Mouse (Mus musculus) subcutaneous adipose tissue, adult 2 months (tissue): ENCODE measurements around the gene Zfp988. TPM values are rescaled to one million over a fixed set of nuclear protein-coding genes. Genes with fewer than 3 reads are reported as not detected.

ENCODE experiments used
- polyA plus RNA-seq: library from polyadenylated mRNA; depleted of rRNA; stranded (reverse); fragments of >200 nt; gene quantifications from 2 replicates; pipeline ENCODE4 v1.2.3, GENCODE M21; 2012; ENCODE audit warnings: low replicate concordance; rRNA removed

Zfp988 gene
- polyA plus RNA-seq: not detected in 2 replicates

GRCm38 (mm10) chr4:147305436-147305835, at the start of gene Zfp988:
Gene Zfp988 (plus strand): TSS chr4:147305674.

GRCm38 (mm10) chr4:147361003-147361402, 55.5 kb downstream of the Zfp988 start, which contains the start of gene Zfp978:
Gene Zfp978 (plus strand): TSS chr4:147361303.

Other genes with a start within 250 kb of the Zfp988 start
- 0.48 and 0.62 TPM in 2 replicates for gene Zfp991, start 173.6 kb upstream of the Zfp988 start, polyA plus RNA-seq
- not detected in 2 replicates for gene Zfp978, start 55.6 kb downstream of the Zfp988 start, polyA plus RNA-seq
- gene Zfp982, start 186.7 kb downstream of the Zfp988 start, polyA plus RNA-seq: 0.41 and 1.6 TPM in 2 replicates
- 0.06 and 0.29 TPM in 2 replicates for gene Gm16503, start 234.5 kb downstream of the Zfp988 start, polyA plus RNA-seq
- gene Zfp985, start 247.6 kb downstream of the Zfp988 start, polyA plus RNA-seq: 0.05 TPM in 1 of 2 replicates, not detected in the other